Mouse (Mus musculus) layer of hippocampus, adult 2 months (tissue): ENCODE data around the gene Aloxe3. TPM values are rescaled to one million over a fixed set of nuclear protein-coding genes. Genes with fewer than 3 reads are reported as not detected.
A peak's percentile ranks its signal among the peaks of the same experiment; 100 is the strongest.

Experiments used
- DNase-seq, 2 experiments: peaks; one replicate each; pipeline ENCODE4 v3.0.0; 2022; ENCODE audit warnings: low spot score in 2 of 2
- H3K27ac ChIP-seq: fragments of 200-600 bp; 2 replicates; pipeline ENCODE4 v1.8.1; 2022
- H3K4me3 ChIP-seq: fragments of 200-600 bp; 2 replicates; pipeline ENCODE4 v1.8.1; 2022; ENCODE audit warnings: mild to moderate bottlenecking
- CTCF ChIP-seq: fragments of 200-600 bp; conservative IDR thresholded peaks from 2 replicates; pipeline ENCODE4 v1.8.1; 2022; ENCODE audit warnings: antibody characterized with exemption, mild to moderate bottlenecking, moderate library complexity
- total RNA-seq, 2 experiments: library from RNA; stranded (reverse); gene quantifications; 2 replicates each; pipeline ENCODE4 v1.2.3; 2021

The Aloxe3 gene
- total RNA-seq, 2 experiments from 2014 or later = 7.8 to 11.1 TPM

DNA sequence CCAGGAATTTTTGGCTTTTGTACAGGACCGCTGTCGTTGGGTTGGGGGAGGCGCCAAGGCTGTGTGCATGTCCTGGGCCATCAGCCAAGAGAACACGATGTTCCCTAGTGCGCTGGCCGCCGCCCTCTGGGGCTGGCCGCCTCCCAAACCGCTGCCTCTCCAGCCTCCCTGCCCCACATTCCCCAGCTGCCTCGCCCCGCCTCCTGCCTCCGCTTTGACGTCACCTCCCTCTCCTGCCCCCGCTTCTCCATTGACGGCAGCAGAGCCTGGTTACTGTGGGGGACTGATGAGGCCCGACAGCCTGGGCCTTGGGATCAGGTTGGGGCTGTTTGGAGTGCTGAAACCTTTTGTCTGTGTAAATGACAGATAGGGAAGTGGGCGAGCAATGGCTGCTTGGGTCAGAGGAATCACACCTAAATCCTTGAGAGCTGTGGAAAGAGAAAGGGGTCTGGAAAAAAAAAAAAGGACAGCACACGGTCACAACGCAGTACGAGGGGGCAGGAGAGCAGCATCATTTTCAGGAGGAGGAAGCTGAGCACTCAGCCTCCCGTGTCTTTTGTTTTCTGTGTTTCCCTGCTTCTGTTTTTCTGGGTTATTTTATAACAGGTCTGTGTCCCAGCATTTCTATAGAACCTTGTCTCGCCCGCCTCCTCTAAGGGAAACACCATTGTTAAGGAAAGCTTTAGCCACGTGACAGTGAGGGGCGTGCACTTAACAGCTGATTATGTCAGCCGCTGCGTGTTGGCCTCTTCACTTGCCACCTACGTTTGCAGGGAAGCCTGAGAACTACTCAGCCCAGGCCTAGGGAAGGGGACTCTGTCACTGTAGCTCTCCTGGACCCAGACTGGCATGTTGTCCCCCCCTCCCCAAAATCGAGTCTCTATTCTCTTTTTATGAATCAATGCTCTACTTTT is 28.5 kb upstream of the Aloxe3 start:
- Histone ChIP-seq H3K27ac (peak overlapping the region; percentile 98), H3K4me3 (peak overlapping the region; percentile 81)
- TF ChIP-seq CTCF = no peak
- peak; percentile 96 to 97 for DNase-seq

DNA sequence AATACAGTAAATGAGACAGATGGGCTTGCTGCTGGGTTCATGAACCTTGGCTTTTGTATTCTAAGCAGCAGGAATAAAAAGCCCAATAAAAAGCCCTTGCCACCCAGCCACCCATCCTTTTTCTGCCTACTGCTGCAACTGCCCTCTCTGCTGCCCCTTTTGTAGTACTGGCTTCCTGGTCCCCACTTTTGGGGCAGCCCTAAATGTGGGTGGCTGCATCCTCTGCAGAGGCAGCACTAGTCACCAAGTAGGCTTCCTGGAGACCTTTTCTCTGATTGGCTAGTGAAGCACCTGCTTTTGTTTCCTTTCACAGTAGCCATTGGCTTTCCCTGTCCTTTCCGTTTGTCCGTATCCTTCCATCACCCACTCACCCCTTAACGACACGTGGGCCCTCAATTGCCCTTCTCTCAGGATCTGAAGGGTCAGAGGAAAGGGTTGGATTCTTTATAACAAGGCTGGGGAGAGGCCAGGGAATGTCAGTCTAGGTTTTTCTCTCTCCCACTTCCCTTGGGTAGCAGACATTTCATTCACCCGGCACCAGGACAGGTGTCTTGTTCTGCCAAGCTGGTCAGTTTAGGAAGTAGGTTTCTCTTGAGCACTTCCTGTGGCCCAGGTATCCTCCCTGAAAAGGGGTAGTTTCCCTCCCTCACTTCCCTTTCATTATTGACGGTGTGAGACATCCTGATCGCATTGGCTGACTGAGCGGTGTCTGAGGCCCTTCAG is 27.5 kb upstream of the Aloxe3 start:
- TF ChIP-seq CTCF = no peak
- peak in 1 of 2 experiments; percentile 14 for DNase-seq
- Histone ChIP-seq H3K4me3 (peak overlapping the region; percentile 81), H3K27ac (peak overlapping the region; percentile 98)

- H3K4me3 ChIP-seq = peak overlapping the region; percentile 81
- peak; percentile 94 to 97 for DNase-seq
- peak overlapping the region; percentile 98 for H3K27ac ChIP-seq
- TF ChIP-seq CTCF = no peak
Measured at GRCm38 (mm10) chr11:69098762-69099091, 27.0 kb upstream of the Aloxe3 start.

DNA sequence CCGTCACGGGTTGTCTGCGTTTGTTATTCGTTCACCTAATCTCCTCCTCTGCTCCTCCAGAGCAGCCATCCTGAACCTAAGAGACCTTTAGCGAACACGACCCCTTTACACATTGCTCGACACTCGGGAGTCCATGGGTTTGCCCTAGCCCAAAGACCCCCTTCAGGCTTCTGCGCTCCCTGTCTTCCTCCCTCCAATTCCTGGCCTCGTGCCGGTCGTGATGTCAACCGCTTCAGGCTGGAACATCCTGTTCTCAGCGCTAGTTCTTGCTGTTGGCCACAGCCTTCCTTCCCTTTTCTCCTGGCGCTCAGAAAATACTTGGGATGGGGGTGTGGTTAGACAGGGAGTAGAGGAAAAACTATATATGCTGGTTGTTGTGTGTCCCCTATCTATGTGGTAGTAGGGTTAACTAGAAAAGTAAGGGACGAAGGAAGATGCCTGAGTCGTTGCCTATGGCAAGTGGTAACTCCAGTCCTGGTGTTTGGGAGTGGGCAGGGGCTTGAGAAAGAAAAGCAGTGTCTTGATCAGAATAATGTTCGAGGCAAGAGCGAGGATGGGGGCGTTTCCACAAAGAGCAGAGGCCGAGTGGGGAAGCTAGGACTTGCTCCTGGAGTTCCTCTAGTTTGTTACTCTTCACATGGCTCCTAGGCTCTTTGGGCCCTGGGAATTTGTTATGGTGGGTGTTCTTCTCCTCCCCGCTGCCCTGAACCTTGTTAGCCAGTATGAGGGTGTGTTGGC is 26.4 kb upstream of the Aloxe3 start:
- Histone ChIP-seq H3K4me3 (peak overlapping the region; percentile 81), H3K27ac (peak overlapping the region; percentile 98)
- DNase-seq = peak in 1 of 2 experiments; percentile 61
- no peak for TF ChIP-seq CTCF

GRCm38 (mm10) chr11:69099915-69100345 is 25.8 kb upstream of the Aloxe3 start:
- H3K4me3 ChIP-seq = peak overlapping the region; percentile 81
- TF ChIP-seq CTCF = peak; percentile 55
- H3K27ac ChIP-seq = peak overlapping the region; percentile 98
- peak; percentile 95 to 96 for DNase-seq

- Histone ChIP-seq H3K27ac (peak overlapping the region; percentile 98), H3K4me3 (peak overlapping the region; percentile 81)
- no peak for TF ChIP-seq CTCF
- peak in 1 of 2 experiments; percentile 17 for DNase-seq
Measured at GRCm38 (mm10) chr11:69100639-69101360, 24.9 kb upstream of the Aloxe3 start.

DNA sequence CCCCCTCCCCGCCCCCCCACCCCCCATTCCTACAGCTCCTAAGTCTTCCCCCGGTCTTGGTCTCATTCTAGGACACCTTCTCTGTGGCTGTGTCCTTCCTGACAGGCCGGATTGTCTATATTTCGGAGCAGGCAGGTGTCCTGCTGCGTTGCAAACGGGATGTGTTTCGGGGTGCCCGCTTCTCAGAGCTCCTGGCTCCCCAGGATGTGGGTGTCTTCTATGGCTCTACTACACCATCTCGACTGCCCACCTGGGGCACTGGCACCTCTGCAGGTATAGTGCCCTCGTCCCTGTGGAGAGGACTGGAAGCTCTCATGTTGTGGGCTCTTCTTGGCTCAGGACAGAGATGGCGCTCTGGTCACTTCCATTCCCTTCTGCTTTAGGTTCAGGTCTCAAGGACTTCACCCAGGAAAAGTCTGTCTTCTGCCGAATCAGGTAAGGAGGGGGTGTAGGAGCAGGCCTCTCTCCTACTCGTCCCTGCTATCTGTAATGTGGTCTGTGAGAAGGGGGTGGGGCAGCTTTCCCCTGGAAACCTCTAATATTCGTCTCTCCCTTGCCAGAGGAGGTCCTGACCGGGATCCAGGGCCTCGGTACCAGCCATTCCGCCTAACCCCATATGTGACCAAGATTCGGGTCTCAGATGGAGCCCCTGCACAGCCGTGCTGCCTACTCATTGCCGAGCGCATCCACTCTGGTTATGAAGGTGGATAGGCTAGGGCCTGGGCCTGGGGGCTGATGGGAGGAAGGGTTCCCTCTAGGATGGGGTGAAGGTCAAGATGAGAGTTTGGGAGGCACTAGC is 23.9 kb upstream of the Aloxe3 start:
- Histone ChIP-seq H3K27ac (peak overlapping the region; percentile 15), H3K4me3 (no peak overlapping the region)
- no peak for TF ChIP-seq CTCF
- DNase-seq = no peak

- Histone ChIP-seq H3K4me3 (no peak overlapping the region), H3K27ac (peak overlapping the region; percentile 15; the same call in 1 of the 2 replicates)
- TF ChIP-seq CTCF = no peak
- DNase-seq = peak in 1 of 2 experiments; percentile 9
Measured at GRCm38 (mm10) chr11:69102403-69102725, 23.3 kb upstream of the Aloxe3 start.

DNA sequence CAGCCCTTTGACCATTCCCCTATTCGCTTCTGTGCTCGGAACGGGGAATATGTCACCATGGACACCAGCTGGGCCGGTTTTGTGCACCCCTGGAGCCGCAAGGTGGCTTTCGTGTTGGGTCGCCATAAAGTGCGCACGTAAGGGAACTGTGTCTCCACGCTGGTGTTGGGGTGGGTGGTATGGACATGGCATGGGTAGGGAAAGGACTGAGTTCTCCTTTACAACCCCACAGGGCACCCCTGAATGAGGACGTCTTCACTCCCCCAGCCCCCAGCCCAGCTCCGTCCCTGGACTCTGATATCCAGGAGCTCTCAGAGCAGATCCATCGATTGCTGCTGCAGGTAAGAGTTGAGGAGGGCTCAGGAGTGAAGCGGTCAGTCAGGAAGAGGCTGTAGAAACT is 22.6 kb upstream of the Aloxe3 start:
- no peak for DNase-seq
- no peak for TF ChIP-seq CTCF

GRCm38 (mm10) chr11:69103531-69104435 is 21.9 kb upstream of the Aloxe3 start:
- no peak overlapping the region for H3K4me3 ChIP-seq
- H3K27ac ChIP-seq = 0 out of 2 replicates have a peak overlapping the region, but pooled peaks have one; percentile 3
- no peak for TF ChIP-seq CTCF
- DNase-seq = no peak

More for the DNA sequence above, 22.6 kb upstream of the Aloxe3 start:
- no peak overlapping the region for H3K4me3 ChIP-seq
- H3K27ac ChIP-seq = no peak overlapping the region

GRCm38 (mm10) chr11:69104487-69104886 is 21.2 kb upstream of the Aloxe3 start:
- Histone ChIP-seq H3K27ac (no peak overlapping the region), H3K4me3 (no peak overlapping the region)
- TF ChIP-seq CTCF = no peak
- DNase-seq = no peak
